Mouse (Mus musculus) liver, postnatal 0 days (tissue): ENCODE measurements around the gene H3f3b.

ENCODE experiments used
- CTCF ChIP-seq: sonication (generic); IDR thresholded peaks from 2 replicates; pipeline ENCODE4 v1.5.1; 2016; ENCODE audit warnings: antibody characterized with exemption, low read depth
- EP300 ChIP-seq: IDR thresholded peaks from 2 replicates; pipeline ENCODE4 v1.6.1; 2016; ENCODE audit warnings: antibody characterized with exemption, low read depth, mild to moderate bottlenecking

GRCm38 (mm10) chr11:116027756-116028155, at the start of gene H3f3b:
- TF ChIP-seq CTCF (no peak), EP300 (no peak)
